Mouse (Mus musculus) adrenal gland, adult 18-20 months (tissue): ENCODE measurements around the gene Slc17a1. TPM values are rescaled to one million over a fixed set of nuclear protein-coding genes. Genes with fewer than 3 reads are reported as not detected.

ENCODE experiments used
- microRNA-seq, 2 experiments: library from miRNA; unstranded; fragments of <30 nt; microRNA quantifications; one replicate each; pipeline ENCODE4 v1.2.0; 2021; ENCODE audit warnings: borderline number of aligned reads in 2 of 2
- total RNA-seq, 2 experiments: library from RNA; stranded (reverse); gene quantifications; 1 replicate in 1 of 2; 2 replicates in 1 of 2; pipeline ENCODE4 v1.2.3; 2021

Gene Slc17a1
- total RNA-seq, 2 experiments from 2014 or later: not detected

Small RNA genes lying within 50 kb of the gene (microRNA-seq; reads per million reads assigned to microRNA genes)
- 0 reads per million in 2 experiments for gene Gm44344

Other genes starting within 250 kb of the Slc17a1 start
- 10 to 100 TPM in 1 of 2 experiments, 1 to 10 TPM in 1; 9.3 to 13.3 TPM for gene Hist1h2be, start 246.6 kb upstream of the Slc17a1 start, total RNA-seq
- 10 to 100 TPM; 33.6 to 39.8 TPM for gene Hist1h1e, start 245.2 kb upstream of the Slc17a1 start, total RNA-seq
- 1 to 10 TPM; 2.0 to 2.2 TPM for gene Hist1h2ac, start 183.8 kb upstream of the Slc17a1 start, total RNA-seq
- gene Hist1h2bc, start 183.6 kb upstream of the Slc17a1 start, total RNA-seq: 100 to 1,000 TPM; 115 to 172 TPM
- not detected for gene Hist1h1t, start 171.9 kb upstream of the Slc17a1 start, total RNA-seq
- 10 to 100 TPM; 79.0 to 94.6 TPM for gene Hist1h4c, start 169.3 kb upstream of the Slc17a1 start, total RNA-seq
- 10 to 100 TPM; 33.3 to 45.6 TPM for gene Hfe, start 156.9 kb upstream of the Slc17a1 start, total RNA-seq
- gene Hist1h1c, start 128.9 kb upstream of the Slc17a1 start, total RNA-seq: 100 to 1,000 TPM; 157 to 187 TPM
- gene Hist1h3c, start 122.1 kb upstream of the Slc17a1 start, total RNA-seq: 1 to 10 TPM; 4.6 to 5.4 TPM
- 10 to 100 TPM; 16.2 to 17.9 TPM for gene Hist1h2bb, start 121.0 kb upstream of the Slc17a1 start, total RNA-seq
- 10 to 100 TPM; 19.4 to 19.5 TPM for gene Hist1h2ab, start 116.6 kb upstream of the Slc17a1 start, total RNA-seq
- 10 to 100 TPM; 16.4 to 23.4 TPM for gene Hist1h3b, start 115.5 kb upstream of the Slc17a1 start, total RNA-seq
- 10 to 100 TPM; 61.2 to 90.4 TPM for gene Hist1h4b, start 110.7 kb upstream of the Slc17a1 start, total RNA-seq
- gene Hist1h4a, start 106.5 kb upstream of the Slc17a1 start, total RNA-seq: 10 to 100 TPM; 21.6 to 23.4 TPM
- gene Hist1h3a, start 105.4 kb upstream of the Slc17a1 start, total RNA-seq: 10 to 100 TPM; 18.1 to 28.1 TPM
- gene Hist1h1a, start 104.1 kb upstream of the Slc17a1 start, total RNA-seq: 10 to 100 TPM in 1 of 2 experiments, 1 to 10 TPM in 1; 7.1 to 14.2 TPM
- gene Trim38, start 97.8 kb upstream of the Slc17a1 start, total RNA-seq: not detected
- gene Slc17a2, start 60.8 kb upstream of the Slc17a1 start, total RNA-seq: not detected
- under 1 TPM; 0.16 to 0.86 TPM for gene Slc17a3, start 28.3 kb upstream of the Slc17a1 start, total RNA-seq
- gene Slc17a4, start 47.3 kb downstream of the Slc17a1 start, total RNA-seq: under 1 TPM in 1 of 2 experiments, not detected in 1; 0.53 TPM
- gene Hist1h2ba, start 66.4 kb downstream of the Slc17a1 start, total RNA-seq: not detected
- not detected for gene Hist1h2aa, start 66.7 kb downstream of the Slc17a1 start, total RNA-seq
- 1 to 10 TPM; 2.6 to 3.3 TPM for gene Scgn, start 123.5 kb downstream of the Slc17a1 start, total RNA-seq